Mouse (Mus musculus): ENCODE data around the gene Ctag2. TPM values are rescaled to one million over a fixed set of nuclear protein-coding genes. Genes with fewer than 3 reads are reported as not detected.

The Ctag2 gene
- not detected in 2 replicates for total RNA-seq (2014; rRNA removed)
- polyA plus RNA-seq (2015; fragmentation: Nextera tagmentation; extraction: Ambion mirVana), result not detected in 2 replicates

- WGBS, result 95% methylated on average over 7 of the region's 7 CpGs
- no peak within 1 kb of the TSS for H3K9ac ChIP-seq (replicated peaks; ENCODE audit: low read length, poor library complexity, severe bottlenecking)
- H3K4me1 ChIP-seq (ENCODE audit: insufficient read depth, low read length), result no peaks in the 10 kb centered on the region
- H3K27me3 ChIP-seq (ENCODE audit: insufficient read depth, low read length), result no peaks in the 10 kb centered on the region
- DNase-seq (ENCODE audit: low spot score), result no peak
- no peaks in the 10 kb centered on the region for H3K9me3 ChIP-seq (ENCODE audit: low read length)
- H3K27ac ChIP-seq (ENCODE audit: low read depth, low read length), result no peak within 1 kb of the TSS
- no peak for TF ChIP-seq CTCF (IDR thresholded peaks at IDR 0.05)
- ATAC-seq (ENCODE audit: low FRiP score), result no peak
- no peak within 1 kb of the TSS for H3K4me3 ChIP-seq (ENCODE audit: low read depth, low read length)
- H3K36me3 ChIP-seq (ENCODE audit: insufficient read depth, low read length), result no peaks in the 10 kb centered on the region
- no peak within 1 kb of the TSS for H3K4me2 ChIP-seq (ENCODE audit: low read depth, low read length, poor library complexity, severe bottlenecking)
These were observed at the start of gene Ctag2 for GRCm38 (mm10) chrX:65047344-65047743. Ctag2 (plus strand) TSS chrX:65047644.

Measured in midbrain, postnatal 0 days (tissue).